Mouse (Mus musculus): ENCODE data around the gene Xirp2.
"Not testable (repeated sequence)": the region's sequence is repeated elsewhere in the genome, so short reads cannot be mapped to it uniquely, and the experiment has no call there.

DNA sequence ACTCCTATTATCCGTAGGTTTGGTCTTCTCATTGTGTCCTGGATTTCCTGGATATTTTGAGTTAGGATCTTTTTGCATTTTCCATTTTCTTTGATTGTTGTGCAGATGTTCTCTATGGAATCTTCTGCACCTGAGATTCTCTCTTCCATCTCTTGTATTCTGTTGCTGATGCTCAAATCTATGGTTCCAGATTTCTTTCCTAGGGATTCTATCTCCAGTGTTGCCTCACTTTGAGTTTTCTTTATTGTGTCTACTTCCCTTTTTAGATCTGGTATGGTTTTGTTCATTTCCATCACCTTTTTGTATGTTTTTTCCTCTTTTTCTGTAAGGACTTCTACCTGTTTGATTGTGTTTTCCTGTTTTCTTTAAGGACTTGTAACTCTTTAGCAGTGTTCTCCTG is 32.4 kb upstream of the Xirp2 start, which contains the start of gene Gm21830:
- not testable (repeated sequence) for TF ChIP-seq CTCF (conservative IDR thresholded peaks at IDR 0.05; ENCODE audit: low read length); NANOG (IDR thresholded peaks at IDR 0.05; ENCODE audit: borderline replicate concordance, low read length); POU5F1 (IDR thresholded peaks at IDR 0.05; ENCODE audit: borderline replicate concordance, low read length)

All from E14TG2a.4 (cell line).